Mouse (Mus musculus): ENCODE measurements around the gene Mrpl53. TPM values are rescaled to one million over a fixed set of nuclear protein-coding genes. Genes with fewer than 3 reads are reported as not detected.

Mrpl53 gene
- polyA plus RNA-seq, 1 experiment from 2014 or later, result 129 TPM

DNA sequence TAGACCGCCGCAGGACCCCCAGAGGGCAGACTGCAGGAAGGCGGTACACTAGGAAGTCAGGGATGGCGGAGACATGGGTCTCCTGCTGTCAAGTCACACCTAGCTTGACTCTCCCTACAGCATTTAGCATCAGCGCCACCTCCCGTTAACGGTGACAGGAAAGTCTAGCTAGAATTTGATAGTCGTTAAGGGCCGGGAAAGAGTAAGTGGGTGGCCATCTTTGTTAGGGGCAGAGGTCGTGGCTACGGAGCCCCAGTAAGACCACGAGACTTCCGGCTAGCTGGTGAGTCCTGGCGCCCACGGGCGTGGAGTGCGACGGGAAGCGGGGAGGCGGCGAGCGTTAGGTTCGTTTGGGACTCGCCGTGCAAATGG lies 7.5 kb upstream of the Mrpl53 start, which contains the start of the genes Ccdc142 and Gm42688:
TSS of gene Ccdc142 (plus strand) at position 286 of the 372 bp plus-strand sequence.
TSS of gene Gm42688 (plus strand) at position 302 of the 372 bp plus-strand sequence.
- peak within 1 kb of the TSS; percentile 76 for H3K9ac ChIP-seq (replicated peaks; ENCODE audit: low read length)
- peak within 1 kb of the TSS; percentile 62 for H3K4me3 ChIP-seq (ENCODE audit: low read depth, low read length)
- no peaks in the 10 kb centered on the region for H3K36me3 ChIP-seq (replicated peaks; ENCODE audit: control insufficient read depth, insufficient read depth, low read depth, low read length)
- H3K27ac ChIP-seq (replicated peaks; ENCODE audit: low read depth, low read length), result peak within 1 kb of the TSS; percentile 22; the same call in 1 of the 2 replicates
- H3K4me2 ChIP-seq (ENCODE audit: low read depth, low read length), result peak within 1 kb of the TSS; percentile 99
- H3K27me3 ChIP-seq (ENCODE audit: control insufficient read depth, insufficient read depth, low read length), result no peaks in the 10 kb centered on the region; the same call in none of the 2 replicates
- WGBS, result 2% methylated on average over 25 of the region's 25 CpGs
- peak; percentile 80 for ATAC-seq (replicated peaks; ENCODE audit: insufficient number of reproducible peaks, low FRiP score, low TSS enrichment, low read depth)
- no peaks in the 10 kb centered on the region for H3K9me3 ChIP-seq (replicated peaks; ENCODE audit: control insufficient read depth, low read length)
- peaks cover 3% of the 10 kb centered on the region; the same call in 1 of the 2 replicates for H3K4me1 ChIP-seq (ENCODE audit: control insufficient read depth, insufficient read depth, low read length)
- DNase-seq (ENCODE audit: low spot score), result peak; percentile 87

DNA sequence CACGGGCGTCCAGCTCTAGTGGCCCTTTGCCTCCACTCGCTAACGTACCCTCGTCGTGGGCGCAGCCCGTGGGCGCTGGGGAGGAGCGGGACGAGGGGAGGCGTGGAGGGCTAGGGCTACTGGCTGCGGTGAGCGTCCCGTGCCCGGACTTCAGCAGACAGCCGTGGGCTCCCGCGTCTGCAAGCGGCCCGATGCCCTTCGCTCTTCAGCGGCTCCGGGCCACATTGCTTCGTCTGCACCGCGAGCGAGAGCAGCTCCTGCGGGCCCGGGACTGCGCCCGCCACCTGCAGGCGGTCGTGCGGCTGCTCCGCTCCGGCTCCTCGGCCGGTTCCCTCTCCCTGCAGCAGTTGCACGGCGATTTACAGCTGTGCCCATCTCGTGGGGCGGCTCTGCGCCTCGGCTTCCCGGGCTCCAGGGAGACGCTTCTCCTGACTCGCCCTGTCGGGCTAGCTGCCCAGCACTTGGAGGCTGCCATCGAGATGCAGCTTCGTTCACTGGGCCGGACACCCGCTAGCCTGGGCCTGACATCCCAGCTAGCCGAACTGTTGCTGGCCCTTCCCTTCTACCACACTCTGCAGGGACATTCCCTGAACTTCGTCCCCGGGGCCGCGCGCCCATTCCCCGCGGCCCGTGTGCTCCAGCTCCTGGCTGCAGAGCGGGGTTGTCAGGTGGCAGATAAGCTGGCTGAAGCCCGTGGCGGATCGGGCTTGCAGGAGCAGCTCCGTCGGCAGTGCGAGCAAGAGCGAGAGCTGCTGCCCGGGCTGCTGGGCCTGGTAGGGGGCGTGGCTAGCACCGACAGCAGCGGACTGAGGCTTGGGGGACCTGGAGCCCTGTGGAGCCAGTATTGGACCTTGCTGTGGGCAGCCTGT lies 6.9 kb upstream of the Mrpl53 start:
- H3K4me2 ChIP-seq (ENCODE audit: low read depth, low read length), result peak overlapping the region; percentile 99
- peak overlapping the region; percentile 22; the same call in 1 of the 2 replicates for H3K27ac ChIP-seq (replicated peaks; ENCODE audit: low read depth, low read length)
- H3K4me1 ChIP-seq (ENCODE audit: control insufficient read depth, insufficient read depth, low read length), result peaks cover 3% of the 10 kb centered on the region; the same call in 1 of the 2 replicates
- ATAC-seq (replicated peaks; ENCODE audit: insufficient number of reproducible peaks, low FRiP score, low TSS enrichment, low read depth) (peak; percentile 69), DNase-seq (ENCODE audit: low spot score) (peak; percentile 73)
- WGBS, result under 1% methylated on average over 62 of the region's 74 CpGs
- H3K27me3 ChIP-seq (ENCODE audit: control insufficient read depth, insufficient read depth, low read length), result no peaks in the 10 kb centered on the region; the same call in none of the 2 replicates
- no peaks in the 10 kb centered on the region for H3K36me3 ChIP-seq (replicated peaks; ENCODE audit: control insufficient read depth, insufficient read depth, low read depth, low read length)
- no peaks in the 10 kb centered on the region for H3K9me3 ChIP-seq (replicated peaks; ENCODE audit: control insufficient read depth, low read length)
- peak overlapping the region; percentile 62 for H3K4me3 ChIP-seq (ENCODE audit: low read depth, low read length)
- H3K9ac ChIP-seq (replicated peaks; ENCODE audit: low read length), result peak overlapping the region; percentile 76

DNA sequence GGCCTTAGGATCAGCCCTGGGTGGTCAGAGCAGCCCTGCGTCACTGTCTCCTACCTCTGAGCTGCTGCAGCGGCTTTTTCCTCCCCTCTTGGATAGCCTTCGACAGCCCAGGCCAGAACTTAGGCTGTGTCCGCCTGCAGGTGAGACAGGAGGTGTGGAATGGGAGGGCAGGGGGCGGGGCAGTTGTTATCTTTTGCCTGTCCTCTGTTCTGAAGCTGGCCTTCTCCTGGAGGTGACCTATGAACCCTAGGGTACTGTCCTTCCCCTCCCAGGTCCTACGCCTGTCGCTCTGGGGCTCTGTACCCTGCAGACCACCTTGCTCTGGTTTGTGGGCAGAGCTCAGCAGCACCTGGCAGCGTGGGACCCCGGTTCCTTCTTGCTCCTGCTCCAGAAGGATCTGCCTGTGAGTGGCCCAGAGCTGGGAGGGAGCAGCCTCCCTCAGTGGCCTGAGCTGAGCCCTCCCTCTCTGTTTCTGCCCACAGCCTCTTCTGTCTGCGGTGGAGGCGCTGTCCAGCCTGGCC lies 5.7 kb upstream of the Mrpl53 start:
- whole genome bisulfite sequencing, result 46% methylated on average over 11 of the region's 11 CpGs
- Histone ChIP-seq H3K9ac (replicated peaks; ENCODE audit: low read length) (peak overlapping the region; percentile 25; the same call in 1 of the 2 replicates), H3K9me3 (replicated peaks; ENCODE audit: control insufficient read depth, low read length) (no peaks in the 10 kb centered on the region), H3K27me3 (ENCODE audit: control insufficient read depth, insufficient read depth, low read length) (no peaks in the 10 kb centered on the region; the same call in none of the 2 replicates), H3K4me3 (ENCODE audit: low read depth, low read length) (no peak overlapping the region), H3K36me3 (replicated peaks; ENCODE audit: control insufficient read depth, insufficient read depth, low read depth, low read length) (no peaks in the 10 kb centered on the region), H3K4me2 (ENCODE audit: low read depth, low read length) (peak overlapping the region; percentile 99), H3K27ac (replicated peaks; ENCODE audit: low read depth, low read length) (no peak overlapping the region), H3K4me1 (ENCODE audit: control insufficient read depth, insufficient read depth, low read length) (peaks cover 3% of the 10 kb centered on the region)
- no peak for DNase-seq (ENCODE audit: low spot score)
- no peak for ATAC-seq (replicated peaks; ENCODE audit: insufficient number of reproducible peaks, low FRiP score, low TSS enrichment, low read depth)

DNA sequence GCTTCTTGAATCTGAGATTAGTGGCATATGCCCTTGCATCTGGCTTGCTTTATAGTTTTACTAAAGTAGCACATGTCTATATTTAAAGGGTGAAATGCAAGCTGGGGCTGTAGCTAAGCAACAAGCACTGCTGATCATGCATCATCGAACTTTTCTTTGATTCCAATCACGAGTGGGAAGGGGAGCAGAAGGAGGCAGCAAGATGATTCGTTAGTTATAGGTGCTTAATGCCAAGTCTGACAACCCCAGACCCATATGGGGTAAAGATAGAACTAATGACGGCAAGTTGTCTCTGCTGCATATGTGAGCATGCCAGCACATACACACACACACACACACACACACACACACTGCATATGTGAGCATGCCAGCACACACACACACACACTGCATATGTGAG lies 4.7 kb upstream of the Mrpl53 start:
- H3K4me3 ChIP-seq (ENCODE audit: low read depth, low read length), result no peak overlapping the region
- H3K36me3 ChIP-seq (replicated peaks; ENCODE audit: control insufficient read depth, insufficient read depth, low read depth, low read length), result no peaks in the 10 kb centered on the region
- H3K27ac ChIP-seq (replicated peaks; ENCODE audit: low read depth, low read length), result no peak overlapping the region
- no peaks in the 10 kb centered on the region; the same call in none of the 2 replicates for H3K27me3 ChIP-seq (ENCODE audit: control insufficient read depth, insufficient read depth, low read length)
- H3K4me2 ChIP-seq (ENCODE audit: low read depth, low read length), result no peak overlapping the region
- peaks cover 3% of the 10 kb centered on the region for H3K4me1 ChIP-seq (ENCODE audit: control insufficient read depth, insufficient read depth, low read length)
- no peak overlapping the region for H3K9ac ChIP-seq (replicated peaks; ENCODE audit: low read length)
- no peak for DNase-seq (ENCODE audit: low spot score)
- H3K9me3 ChIP-seq (replicated peaks; ENCODE audit: control insufficient read depth, low read length), result no peaks in the 10 kb centered on the region
- WGBS, result 81% methylated on average over 4 of the region's 4 CpGs
- no peak for ATAC-seq (replicated peaks; ENCODE audit: insufficient number of reproducible peaks, low FRiP score, low TSS enrichment, low read depth)

DNA sequence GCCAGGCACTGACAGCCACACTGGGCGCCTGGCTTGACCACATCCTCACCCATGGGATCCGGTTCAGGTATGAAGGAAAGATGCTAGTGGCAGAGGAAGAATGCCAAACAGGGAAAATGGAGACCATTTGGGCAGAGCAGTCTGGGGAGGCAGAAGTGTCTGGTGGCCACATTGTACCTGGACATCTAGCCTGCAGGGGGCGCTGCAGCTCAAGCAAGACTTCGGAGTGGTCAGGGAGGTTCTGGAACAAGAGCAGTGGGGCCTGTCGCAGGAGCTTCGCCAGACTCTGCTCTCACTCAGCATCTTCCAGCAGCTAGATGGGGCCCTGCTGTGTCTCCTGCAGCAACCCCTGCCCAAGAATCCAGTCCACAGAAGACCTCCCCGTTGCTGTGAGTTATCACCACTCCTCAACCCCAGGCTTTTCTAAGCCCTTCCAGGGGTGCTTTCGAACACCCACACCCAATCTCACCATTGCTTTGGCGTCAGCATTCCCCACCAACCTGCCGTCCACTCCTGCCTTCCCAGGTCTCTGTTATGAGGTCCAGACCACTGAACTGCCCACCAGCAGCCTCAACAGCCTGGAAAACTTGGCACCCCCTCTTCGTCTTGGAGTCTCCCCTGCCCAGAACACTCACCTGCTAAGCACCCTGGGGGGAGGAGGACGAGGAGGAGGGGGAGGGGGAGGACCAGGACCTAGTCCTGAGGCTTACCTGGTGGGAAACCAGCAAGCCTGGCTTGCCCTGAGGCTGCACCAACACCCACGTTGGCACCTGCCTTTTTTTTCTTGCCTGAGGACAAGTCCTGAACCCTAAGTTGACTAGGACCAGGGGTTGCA lies 1.1 kb upstream of the Mrpl53 start:
- DNase-seq (ENCODE audit: low spot score) (peak; percentile 82), ATAC-seq (replicated peaks; ENCODE audit: insufficient number of reproducible peaks, low FRiP score, low TSS enrichment, low read depth) (no peak; the same call in 1 of the 2 replicates)
- Histone ChIP-seq H3K4me3 (ENCODE audit: low read depth, low read length) (no peak overlapping the region), H3K4me1 (ENCODE audit: control insufficient read depth, insufficient read depth, low read length) (peaks cover 2% of the 10 kb centered on the region), H3K9me3 (replicated peaks; ENCODE audit: control insufficient read depth, low read length) (no peaks in the 10 kb centered on the region), H3K9ac (replicated peaks; ENCODE audit: low read length) (peak overlapping the region; percentile 96), H3K4me2 (ENCODE audit: low read depth, low read length) (peak overlapping the region; percentile 87; the same call in 1 of the 2 replicates), H3K36me3 (replicated peaks; ENCODE audit: control insufficient read depth, insufficient read depth, low read depth, low read length) (no peaks in the 10 kb centered on the region), H3K27me3 (ENCODE audit: control insufficient read depth, insufficient read depth, low read length) (no peaks in the 10 kb centered on the region; the same call in none of the 2 replicates), H3K27ac (replicated peaks; ENCODE audit: low read depth, low read length) (no peak overlapping the region; the same call in 1 of the 2 replicates)
- WGBS, result 31% methylated on average over 13 of the region's 13 CpGs

DNA sequence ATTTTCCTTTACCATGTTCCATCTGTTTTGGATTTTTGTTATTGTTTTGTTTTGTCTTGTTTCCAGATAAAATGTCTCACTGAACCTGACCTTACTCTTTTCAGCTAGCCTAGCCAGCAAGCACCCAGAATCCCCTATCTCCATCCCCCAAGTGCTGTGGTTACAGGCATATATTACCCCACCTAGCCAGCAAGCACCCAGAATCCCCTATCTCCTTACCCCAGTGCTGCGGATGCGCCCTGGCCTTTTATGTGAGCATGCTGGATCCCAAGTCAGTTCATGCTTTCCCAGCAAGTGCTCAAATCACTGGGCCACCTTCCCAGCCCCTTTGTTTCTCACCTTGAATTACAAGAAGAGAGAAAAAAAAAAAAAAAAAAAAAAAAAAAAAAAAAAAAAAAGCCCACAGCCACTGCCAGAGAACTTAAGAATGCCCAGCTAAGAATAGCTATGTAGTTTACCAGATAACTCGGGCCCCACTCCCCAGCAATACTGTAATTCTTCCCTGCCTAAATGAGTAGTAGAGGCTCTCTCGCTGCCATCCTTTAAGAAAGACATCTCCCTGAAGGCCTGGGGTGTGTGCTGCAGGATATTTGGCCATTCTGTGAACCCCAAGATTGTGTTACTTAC lies 2.8 kb downstream of the Mrpl53 start:
- Histone ChIP-seq H3K9me3 (replicated peaks; ENCODE audit: control insufficient read depth, low read length) (no peaks in the 10 kb centered on the region), H3K27me3 (ENCODE audit: control insufficient read depth, insufficient read depth, low read length) (no peaks in the 10 kb centered on the region), H3K4me1 (ENCODE audit: control insufficient read depth, insufficient read depth, low read length) (no peaks in the 10 kb centered on the region; the same call in 1 of the 2 replicates), H3K4me2 (ENCODE audit: low read depth, low read length) (no peak overlapping the region), H3K27ac (replicated peaks; ENCODE audit: low read depth, low read length) (no peak overlapping the region), H3K9ac (replicated peaks; ENCODE audit: low read length) (no peak overlapping the region), H3K4me3 (ENCODE audit: low read depth, low read length) (no peak overlapping the region), H3K36me3 (replicated peaks; ENCODE audit: control insufficient read depth, insufficient read depth, low read depth, low read length) (no peaks in the 10 kb centered on the region)
- 93% methylated on average over 4 of the region's 4 CpGs for WGBS
- DNase-seq (ENCODE audit: low spot score), result no peak
- ATAC-seq (replicated peaks; ENCODE audit: insufficient number of reproducible peaks, low FRiP score, low TSS enrichment, low read depth), result no peak

DNA sequence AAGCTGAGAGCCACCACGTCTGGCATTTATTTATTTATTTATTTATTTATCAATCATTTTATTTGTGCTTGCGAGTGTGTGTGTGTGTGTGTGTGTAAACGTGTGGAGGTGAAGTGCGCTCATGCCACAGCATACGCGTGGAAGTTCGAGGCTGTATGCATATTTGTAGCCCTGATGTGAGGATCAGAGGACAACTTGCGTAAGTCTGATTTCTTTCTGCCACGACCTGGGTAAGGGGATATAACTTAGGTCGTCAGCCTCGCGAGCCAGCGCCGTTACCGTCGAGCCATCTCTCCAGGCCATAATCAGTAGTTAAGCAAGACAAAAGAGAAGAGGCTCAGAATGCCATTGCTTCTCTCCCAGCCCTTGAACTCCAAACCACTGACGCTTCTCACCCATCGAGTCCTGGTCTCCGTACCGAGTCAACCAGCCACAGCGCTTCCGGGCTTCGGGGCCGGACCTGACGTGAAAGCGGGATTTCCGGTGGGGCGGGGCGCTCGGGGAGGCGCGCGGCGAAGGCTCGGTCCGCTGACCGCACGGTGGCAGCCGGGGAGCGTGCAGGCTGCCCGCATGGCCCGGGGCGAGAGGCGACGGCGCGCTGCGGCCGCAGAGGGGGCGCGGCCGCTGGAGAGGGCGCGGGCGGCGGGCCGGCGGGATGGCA lies 6.3 kb downstream of the Mrpl53 start, which contains the start of gene Mogs:
TSS of gene Mogs (plus strand) at position 486 of the 661 bp plus-strand sequence.
- Histone ChIP-seq H3K27me3 (ENCODE audit: control insufficient read depth, insufficient read depth, low read length) (no peaks in the 10 kb centered on the region), H3K4me3 (ENCODE audit: low read depth, low read length) (peak within 1 kb of the TSS; percentile 75), H3K4me2 (ENCODE audit: low read depth, low read length) (peak within 1 kb of the TSS; percentile 78), H3K9ac (replicated peaks; ENCODE audit: low read length) (peak within 1 kb of the TSS; percentile 85), H3K27ac (replicated peaks; ENCODE audit: low read depth, low read length) (0 out of 2 replicates have a peak within 1 kb of the TSS, but pooled peaks have one; percentile 5), H3K36me3 (replicated peaks; ENCODE audit: control insufficient read depth, insufficient read depth, low read depth, low read length) (no peaks in the 10 kb centered on the region; the same call in 1 of the 2 replicates), H3K4me1 (ENCODE audit: control insufficient read depth, insufficient read depth, low read length) (peaks cover 4% of the 10 kb centered on the region), H3K9me3 (replicated peaks; ENCODE audit: control insufficient read depth, low read length) (no peaks in the 10 kb centered on the region)
- 1% methylated on average over 58 of the region's 58 CpGs for WGBS
- ATAC-seq (replicated peaks; ENCODE audit: insufficient number of reproducible peaks, low FRiP score, low TSS enrichment, low read depth), result peak; percentile 72
- DNase-seq (ENCODE audit: low spot score), result peak; percentile 95

Data from embryonic facial prominence, embryonic 11.5 days (tissue).